Mouse (Mus musculus) liver (tissue): ENCODE measurements around the gene Phf2.
"Not testable (repeated sequence)": the region's sequence is repeated elsewhere in the genome, so short reads cannot be mapped to it uniquely, and the experiment has no call there.

Source experiments
- DNase-seq: peaks from one replicate; pipeline ENCODE4 v3.0.0-alpha.2; 2020; ENCODE audit warnings: mixed read lengths

Gene Phf2

DNA sequence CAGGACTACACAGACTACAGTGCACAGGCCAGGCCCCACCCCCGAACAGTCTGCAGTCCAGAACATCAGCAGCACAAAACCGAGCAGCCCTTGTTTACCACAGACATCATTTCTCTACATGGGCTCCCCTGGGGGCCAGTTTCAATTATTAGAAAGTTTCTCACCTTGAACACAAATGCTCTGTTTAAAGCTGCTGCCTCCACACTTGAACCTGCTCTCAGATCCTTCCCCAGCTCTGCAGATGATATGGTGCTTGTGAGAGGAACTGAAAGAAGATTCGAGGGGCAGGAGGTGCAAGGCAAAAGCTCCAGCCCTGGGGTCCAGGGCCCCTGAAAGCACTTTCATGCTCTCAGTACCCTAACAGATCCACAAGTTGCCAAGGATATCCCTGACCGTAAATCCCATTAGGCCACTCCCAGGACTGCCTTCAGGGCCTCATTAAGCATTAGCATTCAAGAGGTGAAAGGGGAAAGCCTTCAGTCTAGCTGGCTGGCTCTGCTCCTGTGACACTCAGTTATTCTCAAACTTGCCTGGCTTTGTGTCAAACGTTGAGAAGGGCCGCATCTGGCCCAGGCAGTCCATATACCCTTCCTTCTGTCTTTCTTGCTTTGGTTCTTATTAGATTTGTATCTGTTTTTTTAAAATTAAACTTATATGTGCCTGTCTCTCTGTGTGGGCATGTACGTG is 13.5 kb downstream of the Phf2 start:
- no peak for DNase-seq

DNA sequence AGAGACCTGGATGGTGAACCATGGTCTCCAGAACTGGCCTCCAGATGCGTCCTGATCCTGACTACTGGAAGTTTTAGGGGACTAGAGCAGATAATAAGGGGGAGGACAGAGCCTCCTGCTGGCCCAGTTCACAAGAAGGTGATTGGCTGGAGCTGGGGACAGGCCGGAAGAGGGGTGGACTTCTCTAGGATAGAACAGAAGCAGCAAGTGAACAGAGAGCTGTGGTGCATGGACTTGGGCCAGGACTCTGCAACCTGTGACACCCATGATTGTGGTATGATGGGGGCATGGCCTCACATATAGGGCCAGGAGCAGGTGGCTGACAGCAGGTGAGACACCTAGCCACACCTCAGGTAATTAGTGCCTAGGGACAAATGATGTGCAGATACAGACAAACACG is 17.0 kb downstream of the Phf2 start:
- no peak for DNase-seq

DNA sequence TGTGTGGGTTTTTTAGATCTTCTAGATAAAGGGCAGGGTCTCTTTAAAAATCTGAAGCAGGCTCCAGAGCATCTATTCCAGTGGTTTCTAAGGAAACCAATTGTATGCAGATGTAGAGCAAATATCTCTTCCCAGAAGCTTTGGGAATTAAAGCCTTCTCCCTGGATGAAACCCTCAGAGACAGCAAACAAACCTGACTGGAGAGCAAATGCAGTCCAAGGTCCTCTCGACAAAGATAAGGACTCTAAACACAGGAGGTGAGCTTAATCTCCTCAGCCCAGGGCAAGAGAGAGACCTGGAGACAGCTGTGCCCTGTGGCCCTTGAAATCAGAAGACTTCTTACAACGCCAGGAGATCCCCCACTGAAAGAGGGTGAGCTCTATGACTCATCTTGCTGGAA is 17.4 kb downstream of the Phf2 start:
- DNase-seq: no peak

DNA sequence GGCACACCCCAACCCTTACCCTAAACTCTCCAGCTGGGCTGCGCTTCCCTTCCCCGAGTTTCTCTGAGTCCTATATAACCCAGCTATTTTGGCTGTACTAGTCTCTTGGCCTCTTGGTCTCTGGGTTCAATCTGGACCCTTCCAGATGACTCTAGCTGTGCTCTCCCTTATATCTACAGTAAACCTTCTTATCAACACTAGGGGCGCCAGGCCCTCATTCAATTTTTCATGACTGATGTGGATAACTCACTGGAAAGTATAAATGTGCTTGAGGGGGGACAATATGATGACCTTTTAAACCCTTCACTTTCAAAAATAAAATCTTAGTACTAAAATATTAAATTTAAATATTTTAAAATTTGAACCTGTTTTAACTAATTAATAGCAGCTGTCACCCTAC is 18.1 kb downstream of the Phf2 start:
- DNase-seq: peak; percentile 30

DNA sequence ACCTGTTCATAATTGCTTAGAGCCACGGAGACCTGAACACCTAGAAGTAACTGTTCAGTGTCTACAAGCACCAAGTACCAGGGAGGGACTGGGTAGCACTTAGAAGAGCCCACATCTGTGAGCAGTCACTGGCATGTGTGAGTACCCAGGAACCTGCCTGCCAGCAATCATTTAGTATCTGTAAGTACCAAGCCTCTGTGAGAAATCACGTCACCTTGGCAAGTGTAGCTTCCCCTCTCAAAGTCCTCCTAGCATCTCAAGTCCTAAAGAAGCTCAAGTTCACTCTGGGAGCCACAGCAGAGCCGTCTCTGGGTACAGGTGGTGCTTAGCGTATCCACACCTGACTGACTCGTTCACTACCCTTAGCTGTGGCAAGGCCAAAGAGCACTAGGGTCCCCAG is 19.2 kb downstream of the Phf2 start:
- DNase-seq: no peak

DNA sequence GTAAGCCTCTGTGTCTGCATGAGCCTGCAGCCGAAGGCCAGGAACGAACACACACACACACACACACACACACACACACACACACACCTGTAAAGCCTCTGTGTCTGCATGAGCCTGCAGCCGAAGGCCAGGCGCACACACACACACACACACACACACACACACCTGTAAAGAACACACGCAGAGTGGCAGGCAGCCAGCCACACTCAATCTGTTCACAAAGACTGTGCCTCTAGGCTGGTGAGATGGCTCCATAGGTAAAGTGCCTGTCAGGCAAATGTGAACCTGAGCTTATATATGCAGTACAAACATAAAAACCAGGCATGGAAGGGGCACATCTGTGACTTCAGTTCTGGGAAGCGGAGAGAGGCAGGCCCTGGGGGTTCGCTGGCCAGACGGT is 20.1 kb downstream of the Phf2 start:
- DNase-seq: no peak

DNA sequence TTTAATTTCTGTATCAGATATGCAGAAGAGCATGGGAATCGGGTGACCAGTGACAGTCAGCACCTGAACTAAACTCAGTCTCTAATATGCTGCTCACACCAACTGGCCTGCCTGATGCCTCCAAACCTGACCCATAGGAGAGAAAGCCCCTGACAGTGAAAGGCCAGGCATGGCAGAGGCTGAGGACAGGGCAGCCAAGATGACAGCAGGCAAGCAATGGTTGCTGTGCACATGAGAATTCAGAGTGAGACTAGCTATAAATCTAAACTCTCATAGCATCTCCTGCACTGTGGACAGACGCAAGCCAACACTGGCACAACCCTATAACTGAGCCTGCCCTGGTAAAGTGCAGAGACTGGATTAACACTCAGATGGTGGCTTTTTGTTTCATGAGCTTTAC is 20.6 kb downstream of the Phf2 start:
- no peak for DNase-seq

DNA sequence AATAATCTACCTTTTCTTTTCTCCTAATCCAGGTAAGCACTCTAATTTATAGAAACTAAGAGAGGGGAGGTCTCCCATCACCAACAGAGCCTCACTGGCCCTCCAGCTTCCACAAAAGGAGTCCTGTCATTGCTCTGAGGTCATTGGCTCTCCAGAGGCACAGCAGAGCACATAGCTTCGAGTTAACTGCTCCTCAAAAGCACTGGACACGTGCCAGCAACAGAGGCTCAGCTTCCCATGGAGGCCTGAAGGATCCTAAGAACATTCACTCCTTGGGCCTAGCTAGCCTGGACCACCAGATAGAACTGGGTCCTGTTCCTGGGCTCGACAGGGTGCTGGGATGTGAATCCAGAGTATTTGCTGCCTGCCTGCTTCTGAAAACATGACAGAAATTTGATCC is 21.8 kb downstream of the Phf2 start:
- DNase-seq: no peak

DNA sequence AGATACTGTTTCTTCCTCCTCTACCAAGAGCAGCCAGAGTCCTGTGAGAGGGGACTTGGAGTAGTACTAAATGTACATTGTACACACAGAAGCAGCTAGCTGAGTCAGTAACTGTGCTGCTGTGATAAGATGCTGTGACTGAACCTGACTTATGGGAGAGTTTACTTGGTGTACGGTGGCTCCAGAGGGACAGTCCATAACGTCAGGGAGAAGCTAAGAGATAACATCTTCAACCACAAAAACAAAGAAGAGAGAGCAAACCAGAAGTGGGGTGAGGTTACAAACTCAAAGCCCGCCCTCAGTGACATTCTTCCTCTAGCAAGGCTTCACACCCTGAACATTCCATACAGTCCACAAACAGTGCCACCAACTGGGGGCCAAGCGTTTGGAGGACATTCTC is 25.6 kb downstream of the Phf2 start:
- peak; percentile 53 for DNase-seq

DNA sequence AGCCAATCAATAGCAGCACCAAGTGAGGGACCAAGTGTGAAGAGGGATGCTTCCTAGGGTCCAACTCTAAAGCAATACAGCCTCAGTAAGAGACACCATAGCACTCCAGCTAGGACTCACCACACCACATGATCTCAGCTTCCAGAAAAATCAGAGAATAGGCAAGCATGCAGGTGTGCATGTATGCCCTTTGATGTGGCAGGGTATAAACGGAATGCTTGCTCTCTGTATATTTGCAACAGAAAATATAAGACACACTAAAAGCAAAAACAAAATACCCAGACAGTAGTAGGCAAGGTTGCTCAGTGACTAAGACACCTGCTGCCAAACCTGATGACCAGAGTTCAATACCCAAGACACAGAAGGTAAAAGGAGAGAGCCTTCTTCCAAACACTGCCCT is 27.4 kb downstream of the Phf2 start:
- DNase-seq: no peak

DNA sequence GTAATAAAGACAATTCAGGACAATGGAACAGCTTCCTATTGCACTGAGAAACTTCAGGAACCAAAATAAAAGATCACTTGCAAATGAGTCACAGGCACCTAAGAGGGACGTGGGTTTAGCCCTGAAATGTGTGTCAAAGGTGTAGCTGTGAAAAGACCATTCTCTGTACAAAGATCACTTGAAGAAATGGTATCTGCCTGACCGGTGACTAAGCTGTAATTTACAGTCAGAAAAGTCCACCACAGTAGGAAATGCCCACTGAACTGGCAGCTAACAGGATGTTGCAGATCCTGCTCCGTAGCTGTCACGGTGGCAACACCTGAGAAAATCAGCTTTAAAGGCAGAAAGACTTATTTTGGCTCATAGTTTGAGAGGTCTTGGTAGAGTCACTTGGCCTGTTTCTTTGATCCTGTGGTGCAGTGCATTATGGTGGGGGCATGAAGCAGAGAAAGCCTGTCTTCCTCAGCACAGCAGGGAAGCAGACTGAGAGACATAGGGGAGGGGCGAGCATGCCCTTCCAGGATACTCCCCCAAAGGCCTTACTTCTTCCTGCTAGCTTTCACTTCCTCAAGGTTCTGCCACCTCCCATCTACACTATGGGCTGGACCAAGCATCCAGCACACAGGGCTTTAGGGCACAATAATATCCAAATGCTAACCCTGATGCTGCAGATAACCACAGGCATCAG is 28.9 kb downstream of the Phf2 start:
- DNase-seq: no peak

DNA sequence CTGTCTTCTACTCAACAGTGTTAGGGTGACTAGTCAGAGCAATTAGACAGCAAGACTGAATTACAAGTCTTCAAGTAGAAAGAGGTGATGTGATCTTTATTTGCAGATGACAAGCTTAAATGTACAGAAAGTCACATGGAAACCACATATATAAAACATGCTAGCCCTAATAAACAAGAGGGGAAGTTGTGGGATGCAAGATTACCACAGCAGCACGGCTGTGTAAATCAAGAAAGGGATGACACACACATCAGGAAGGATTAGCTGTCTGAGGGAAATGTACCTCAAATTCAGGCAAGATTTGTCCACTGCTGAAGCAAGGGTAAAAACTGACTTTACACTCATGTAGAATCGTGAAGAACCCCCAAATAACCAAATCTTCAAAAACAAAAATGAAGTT is 32.6 kb downstream of the Phf2 start:
- DNase-seq: no peak

DNA sequence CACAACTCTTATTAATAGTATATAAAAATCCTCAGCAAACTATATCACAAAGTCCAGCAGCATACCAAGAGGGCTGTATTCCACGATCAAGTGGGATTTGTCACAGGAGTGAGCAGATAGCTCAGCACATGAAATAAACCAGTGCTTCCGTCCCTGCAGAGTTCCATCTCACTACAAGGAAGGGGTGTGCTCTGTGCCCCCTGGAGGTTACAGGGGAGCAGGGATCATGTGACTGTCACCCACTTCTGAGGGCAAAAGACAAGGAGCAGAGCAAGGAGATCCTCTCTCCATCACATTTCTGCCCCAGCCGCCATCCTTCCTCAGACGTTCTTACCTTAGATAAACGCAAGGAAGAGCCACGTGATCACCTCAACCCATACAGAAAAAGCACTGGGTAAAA is 33.4 kb downstream of the Phf2 start:
- DNase-seq: no peak

DNA sequence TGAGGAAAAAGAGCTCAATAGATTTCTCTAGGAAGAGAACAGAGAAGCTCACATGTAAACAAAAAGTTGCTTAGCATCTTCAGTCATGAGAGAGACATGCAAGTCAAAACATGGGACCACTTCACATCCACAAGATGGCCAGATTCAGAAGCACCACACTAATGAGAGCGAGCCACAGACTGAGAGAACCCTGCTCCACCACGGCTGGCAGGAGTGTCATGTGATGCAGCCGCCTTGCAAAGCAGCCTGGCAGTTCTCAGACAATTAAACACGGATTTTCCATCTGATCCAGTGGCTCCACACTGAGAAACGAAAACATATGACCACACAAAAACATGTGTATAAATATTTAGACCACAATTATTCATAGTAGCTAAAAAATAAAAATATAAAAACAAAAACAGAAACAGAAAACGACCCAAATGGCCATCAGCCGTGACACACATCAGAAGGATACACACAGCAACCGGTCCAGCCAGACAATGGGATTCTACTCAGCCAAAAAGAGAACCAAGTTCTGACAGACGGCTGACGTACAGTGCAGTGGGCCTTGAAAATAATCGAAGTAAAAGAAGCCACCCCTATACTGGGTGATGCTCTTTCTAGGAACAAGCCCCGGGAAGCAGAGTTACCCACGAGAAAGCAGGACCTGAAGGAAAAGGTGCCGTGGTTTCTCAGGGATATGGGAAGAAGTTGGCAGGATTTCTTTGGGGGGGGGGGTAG is 40.2 kb downstream of the Phf2 start:
- DNase-seq: no peak

DNA sequence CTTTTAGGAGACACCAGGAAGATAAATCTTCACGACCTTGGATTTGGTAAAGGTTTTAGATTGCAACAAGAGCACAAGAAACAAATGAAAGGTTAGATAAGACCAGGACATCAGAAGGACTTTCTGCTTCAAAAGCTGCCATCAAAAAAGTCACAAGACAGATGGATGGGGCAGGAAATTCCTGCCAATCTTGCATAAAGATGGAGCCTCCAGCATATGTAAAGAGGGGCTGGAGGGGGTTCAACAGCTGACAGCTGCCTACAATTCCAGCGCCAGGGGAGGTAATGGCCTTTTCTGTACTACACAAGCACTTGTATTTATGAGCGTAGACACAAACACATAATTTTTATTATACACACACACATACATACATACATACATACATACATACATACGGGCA is 41.1 kb downstream of the Phf2 start:
- no peak for DNase-seq

DNA sequence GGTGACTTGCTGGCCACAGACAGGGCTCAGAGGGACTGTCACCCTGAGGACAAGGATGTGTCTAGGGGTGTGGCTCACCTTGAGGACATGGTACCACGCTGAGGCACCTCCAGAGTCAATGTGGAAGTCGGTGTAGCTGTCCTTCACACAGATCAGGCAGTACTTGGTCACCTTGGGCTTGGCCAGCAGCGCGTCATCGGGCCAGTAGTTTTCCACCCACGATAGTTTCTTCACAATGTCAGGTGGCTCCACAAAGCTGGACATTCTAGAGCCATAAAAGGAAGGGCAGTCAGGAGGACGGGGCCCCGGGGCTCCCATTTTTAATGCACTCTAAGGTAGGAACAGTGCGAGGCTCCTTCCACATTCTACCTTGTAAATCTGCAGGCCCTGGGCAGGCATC is 48.0 kb downstream of the Phf2 start:
- DNase-seq: no peak

DNA sequence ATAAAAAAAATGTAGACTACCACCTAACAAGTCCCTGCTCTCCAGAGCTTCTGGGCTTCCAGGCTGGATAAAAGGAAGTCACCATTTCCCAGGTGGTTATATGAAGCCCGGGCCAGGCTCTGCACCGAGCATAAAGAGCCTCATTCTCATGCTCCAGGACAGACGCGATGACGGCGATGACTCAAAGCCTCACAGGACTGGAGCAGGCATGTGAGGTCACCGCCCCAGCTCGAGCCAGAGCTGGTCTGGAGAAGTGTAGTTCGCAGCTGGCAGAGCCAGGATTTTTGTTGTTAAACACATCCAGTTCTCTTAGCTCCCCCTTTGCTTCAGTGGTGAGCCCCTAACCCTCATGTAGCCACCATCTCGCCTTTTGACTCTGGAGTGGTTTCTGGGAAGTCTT is 48.6 kb downstream of the Phf2 start:
- no peak for DNase-seq

DNA sequence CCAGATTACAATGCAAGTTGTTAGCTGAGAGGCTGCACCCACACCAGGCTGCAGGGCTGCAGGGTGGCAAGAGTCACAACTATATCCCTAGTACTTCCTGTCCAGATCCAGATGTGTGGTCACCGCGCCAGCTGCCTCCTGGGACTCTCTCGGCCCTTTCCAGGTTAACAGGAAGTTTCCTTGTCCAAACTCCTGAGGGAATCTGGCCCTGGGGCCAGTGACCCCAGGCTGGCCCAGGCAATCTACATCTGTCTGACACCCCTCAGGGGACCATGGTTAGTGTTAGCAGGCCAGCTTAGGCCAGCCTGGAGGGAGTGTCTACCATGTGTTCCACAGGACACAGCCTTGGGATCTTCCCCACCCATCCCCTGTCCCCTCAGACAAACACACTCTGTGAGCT is 51.8 kb downstream of the Phf2 start:
- DNase-seq: no peak

DNA sequence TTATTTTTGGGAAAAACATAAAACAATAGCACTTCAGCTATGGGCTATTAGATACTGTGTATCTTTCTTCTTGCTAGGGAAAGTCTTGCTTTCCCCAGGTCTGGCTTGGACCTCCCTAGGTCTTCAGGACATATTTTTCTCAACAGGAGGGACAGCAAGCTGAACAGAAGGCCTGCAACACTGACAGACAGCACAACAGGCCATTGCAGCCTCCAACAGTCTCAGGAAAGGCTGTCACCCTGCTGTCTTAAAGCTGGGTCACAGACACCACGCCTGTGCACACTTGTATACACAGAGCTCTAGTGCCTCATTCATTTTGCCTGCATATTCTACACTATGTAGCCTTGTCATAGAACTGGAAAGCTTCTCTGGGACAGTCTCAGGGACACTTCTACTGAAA is 56.5 kb downstream of the Phf2 start:
- DNase-seq: no peak

DNA sequence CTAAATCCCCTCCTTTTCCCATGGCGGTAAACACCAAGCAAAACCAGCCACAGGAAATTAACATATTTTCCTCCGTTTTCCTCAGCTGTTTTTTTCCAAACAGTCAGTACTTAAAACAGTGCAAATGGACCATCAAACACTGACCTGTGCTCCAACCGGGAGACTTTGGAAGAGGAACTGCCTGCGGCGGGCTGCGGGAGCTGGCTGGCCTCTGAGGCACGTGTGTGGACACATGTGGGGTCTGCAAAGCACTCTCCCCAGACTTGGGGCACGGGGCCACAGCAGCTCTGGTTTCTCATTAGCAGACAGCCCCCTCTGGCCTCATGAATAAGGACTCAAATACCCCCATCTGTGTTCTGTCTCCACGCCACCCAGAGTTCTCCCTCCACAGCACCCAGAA is 59.9 kb downstream of the Phf2 start:
- DNase-seq: no peak

DNA sequence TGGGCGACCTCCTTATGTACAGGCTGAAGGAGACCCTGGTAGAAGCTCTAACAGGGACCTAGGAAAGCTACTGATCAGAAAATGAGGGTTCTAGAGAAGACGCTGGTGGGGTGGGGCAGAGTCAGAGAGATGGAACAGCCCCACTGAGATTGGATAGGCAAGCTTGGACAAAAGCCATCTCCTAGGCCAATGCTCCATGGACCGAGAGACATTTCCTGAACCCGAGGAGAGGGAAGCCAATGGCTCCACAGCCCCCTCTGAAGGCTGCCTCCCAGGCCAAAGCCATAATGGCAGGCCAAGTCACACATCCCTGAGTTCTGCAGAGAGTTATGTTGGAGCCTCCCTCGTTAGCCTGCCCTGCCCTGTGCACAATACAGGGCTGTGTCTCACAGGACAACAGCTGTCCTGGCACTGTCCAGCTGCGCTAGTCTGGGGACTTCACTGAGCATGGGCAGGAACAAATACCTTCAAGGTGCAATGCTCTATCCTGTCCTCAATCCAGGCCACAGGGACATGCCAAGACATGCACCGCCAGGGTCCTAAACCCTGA is 60.6 kb downstream of the Phf2 start:
- DNase-seq: no peak

DNA sequence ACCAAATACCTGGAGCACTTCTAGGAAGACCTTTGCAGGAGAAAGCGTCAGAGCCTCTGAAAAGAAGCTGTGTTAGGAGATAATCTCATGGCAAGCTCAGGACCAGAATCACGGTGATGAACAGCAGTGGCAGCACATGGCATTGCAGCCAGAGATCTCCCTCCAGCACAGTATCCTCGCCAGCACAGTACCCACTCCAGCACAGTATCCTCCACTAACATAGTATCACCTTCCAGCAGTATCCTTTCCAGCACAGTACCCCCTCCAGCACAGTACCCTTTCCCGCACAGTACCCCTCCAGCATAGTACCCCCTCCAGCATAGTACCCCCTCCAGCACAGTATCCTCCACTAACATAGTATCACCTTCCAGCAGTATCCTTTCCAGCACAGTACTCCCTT is 61.3 kb downstream of the Phf2 start:
- DNase-seq: not testable (repeated sequence)

DNA sequence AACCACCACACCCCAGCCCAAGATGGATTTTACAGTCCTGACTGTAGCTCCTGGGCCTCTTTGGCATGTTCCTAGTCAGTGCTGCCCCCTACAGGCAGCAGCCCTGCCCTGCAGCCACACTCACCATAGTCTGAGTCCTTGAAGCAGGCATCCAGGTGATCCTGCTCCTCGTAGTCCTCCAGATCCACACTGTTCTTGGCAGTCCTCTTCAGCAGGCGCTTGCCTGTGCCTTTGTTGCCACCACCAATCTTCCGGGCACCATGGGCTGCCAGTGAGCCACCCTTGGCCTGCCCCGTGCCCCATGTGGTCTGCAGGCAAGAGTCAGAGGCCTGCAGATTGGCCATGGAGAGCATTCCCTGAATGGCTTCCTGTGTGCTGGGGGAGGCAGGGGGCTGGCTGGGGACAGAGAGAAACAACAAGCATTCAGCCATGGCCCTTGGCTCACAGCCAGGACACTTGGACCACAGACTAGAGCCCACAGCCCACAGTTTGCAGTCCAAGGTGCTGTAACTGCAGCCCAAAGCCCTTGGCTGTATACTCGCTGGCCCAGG is 63.4 kb downstream of the Phf2 start:
- peak; percentile 49 for DNase-seq

DNA sequence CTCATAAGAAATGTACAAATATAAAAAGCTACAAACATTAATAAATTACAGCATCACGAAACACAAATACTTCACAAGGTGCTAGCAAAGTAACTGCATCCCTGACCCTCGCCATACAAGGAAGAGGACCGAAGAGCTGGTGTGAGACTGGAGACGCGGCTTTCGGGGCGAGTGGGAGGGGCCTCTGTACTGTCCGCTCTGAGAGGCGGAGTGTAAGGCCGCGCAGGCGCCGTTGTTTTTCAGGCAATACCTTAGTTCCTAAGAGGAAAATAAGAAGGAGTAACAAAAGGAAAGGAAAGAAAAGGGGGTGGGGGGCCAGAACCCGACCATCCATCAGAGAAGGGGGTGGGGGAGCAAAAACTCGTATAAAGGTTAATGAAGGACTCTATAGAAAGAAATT is 68.7 kb downstream of the Phf2 start:
- DNase-seq: no peak
